Mouse (Mus musculus) layer of hippocampus, postnatal 10 days (tissue): Measurements from ENCODE around the gene Gm28827. TPM values are rescaled to one million over a fixed set of nuclear protein-coding genes. Genes with fewer than 3 reads are reported as not detected.
"Not testable (repeated sequence)": the region's sequence is repeated elsewhere in the genome, so short reads cannot be mapped to it uniquely, and the experiment has no call there.

Experiments used
- DNase-seq, 2 experiments: peaks; one replicate each; pipeline ENCODE4 v3.0.0; 2021; ENCODE audit warnings: low spot score in 2 of 2
- long read RNA-seq: library from polyadenylated mRNA; stranded (forward); transcript quantifications from one replicate; pipeline ENCODE4 v2.0.0, GENCODE M21; 2023
- total RNA-seq, 2 experiments: library from RNA; stranded (reverse); gene quantifications; 2 replicates each; pipeline ENCODE4 v1.2.3; 2021

Gene Gm28827
- total RNA-seq = not detected
- long read RNA-seq = 0 reads

GRCm38 (mm10) chrY:83030647-83031046, at the start of gene Gm28827:
TSS of gene Gm28827 (plus strand) at chrY:83030947.
- DNase-seq = not testable (repeated sequence)
